Mouse (Mus musculus) embryo, embryonic 9.5 days (tissue): Measurements from ENCODE around the gene Trim62.

ENCODE experiments used
- DNase-seq: peaks from one replicate; pipeline ENCODE4 v3.0.0-alpha.2; 2017; ENCODE audit errors: extremely low spot score

The Trim62 gene

DNA sequence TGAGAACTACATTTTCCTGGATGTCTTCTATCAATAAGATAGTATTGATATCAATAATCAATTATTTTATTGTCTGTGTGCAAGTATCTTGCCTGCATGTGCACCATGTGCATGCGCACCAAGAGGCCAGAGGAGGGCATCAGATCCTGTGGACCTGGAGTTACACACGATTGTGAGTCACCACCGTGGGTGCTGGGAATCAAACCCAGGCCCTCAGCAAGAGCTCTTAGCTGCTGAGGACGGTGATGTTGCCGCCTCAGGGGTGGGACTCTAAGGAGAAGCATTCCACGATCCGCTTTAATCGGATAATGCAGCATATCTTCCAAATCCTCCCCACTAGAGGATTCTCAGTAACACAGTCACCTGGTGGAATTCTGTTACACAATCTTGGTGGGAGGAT, 2.2 kb downstream of the Trim62 start:
- DNase-seq = no peak

DNA sequence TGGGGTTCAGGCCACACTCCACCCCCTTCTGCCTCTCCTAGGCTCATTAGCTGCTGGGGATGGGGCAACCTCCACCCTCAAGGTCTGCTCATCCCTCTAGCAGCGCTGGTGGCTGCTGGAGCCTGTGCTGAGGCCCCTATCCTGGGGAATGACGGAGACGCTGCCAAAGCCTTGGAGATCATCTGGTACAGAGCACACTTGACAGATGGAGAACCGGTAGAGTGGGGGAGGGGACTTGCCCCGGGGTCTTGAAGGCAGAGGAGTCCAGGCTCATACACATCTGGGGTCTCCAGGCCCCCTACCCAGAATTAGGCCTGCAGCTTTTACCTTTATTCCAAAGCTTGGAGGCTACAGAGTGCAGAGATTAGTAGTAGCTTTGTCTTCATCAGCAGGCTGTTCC, 3.2 kb downstream of the Trim62 start:
- DNase-seq = no peak

DNA sequence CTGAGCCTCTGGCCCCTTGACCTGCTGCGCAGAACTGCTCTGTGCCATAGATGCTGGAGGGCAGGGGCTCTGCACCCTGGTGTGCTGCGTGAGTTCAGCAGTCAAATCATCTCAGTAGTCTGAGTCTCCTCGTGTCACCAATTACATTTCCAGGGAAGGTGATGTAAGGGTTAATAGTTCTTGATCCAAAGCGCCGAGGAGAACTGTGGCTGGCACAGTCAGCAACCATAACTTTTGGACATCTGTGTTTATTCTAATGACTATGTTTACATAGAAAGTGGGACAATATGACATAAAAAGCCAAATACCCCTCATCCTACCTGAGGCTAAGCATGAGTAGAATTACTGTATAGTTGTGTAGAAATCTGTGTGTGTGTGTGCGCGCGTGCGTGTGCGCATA, 3.6 kb downstream of the Trim62 start:
- no peak for DNase-seq

DNA sequence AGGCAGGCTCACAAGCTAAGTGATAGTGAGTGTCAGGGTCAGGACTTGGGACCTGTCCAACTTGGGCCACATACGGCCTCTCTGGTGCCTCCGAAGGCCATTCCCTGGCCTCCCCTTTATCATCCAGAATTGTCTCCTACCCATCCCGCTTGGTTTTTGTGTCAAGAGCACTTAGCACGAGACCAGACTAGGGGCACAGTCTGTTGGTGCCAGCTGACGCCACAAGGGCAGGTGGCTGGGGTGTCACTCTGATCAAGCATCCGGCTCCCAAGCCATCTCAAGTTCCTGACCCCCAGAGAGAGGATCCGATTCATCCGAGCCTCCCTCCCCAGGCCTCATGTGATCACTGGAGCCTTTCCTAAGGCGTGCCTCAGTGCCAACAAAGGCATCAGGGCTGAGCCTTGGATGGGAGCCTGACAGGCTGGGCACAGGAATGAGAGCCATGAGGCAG, 4.3 kb downstream of the Trim62 start:
- DNase-seq = no peak

DNA sequence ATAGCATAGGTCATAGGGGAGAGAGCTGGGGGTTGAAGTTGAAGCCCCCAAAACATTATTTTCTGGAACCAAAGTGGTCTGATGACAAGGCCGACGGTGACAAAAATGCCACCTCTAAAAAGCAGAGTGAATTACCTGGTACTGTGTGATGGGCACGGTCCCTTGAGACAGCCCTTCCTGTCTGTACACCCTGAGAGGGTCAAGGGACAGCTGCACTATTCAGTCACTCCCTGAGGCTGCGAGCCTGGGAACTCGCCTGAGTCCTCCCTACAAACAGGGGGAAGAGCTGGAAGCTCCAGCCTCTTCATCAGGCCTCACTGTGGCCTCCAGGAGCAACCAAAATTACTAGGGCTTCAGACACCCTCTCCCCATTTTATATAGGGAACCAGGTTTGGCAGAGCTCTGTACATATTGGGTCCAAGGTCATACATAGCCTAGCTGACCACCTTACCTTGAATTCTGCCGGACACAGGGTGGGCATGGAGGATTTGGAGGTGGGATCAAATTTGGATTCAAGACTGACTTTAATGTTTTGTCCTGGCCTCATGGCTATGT, 5.1 kb downstream of the Trim62 start:
- no peak for DNase-seq

DNA sequence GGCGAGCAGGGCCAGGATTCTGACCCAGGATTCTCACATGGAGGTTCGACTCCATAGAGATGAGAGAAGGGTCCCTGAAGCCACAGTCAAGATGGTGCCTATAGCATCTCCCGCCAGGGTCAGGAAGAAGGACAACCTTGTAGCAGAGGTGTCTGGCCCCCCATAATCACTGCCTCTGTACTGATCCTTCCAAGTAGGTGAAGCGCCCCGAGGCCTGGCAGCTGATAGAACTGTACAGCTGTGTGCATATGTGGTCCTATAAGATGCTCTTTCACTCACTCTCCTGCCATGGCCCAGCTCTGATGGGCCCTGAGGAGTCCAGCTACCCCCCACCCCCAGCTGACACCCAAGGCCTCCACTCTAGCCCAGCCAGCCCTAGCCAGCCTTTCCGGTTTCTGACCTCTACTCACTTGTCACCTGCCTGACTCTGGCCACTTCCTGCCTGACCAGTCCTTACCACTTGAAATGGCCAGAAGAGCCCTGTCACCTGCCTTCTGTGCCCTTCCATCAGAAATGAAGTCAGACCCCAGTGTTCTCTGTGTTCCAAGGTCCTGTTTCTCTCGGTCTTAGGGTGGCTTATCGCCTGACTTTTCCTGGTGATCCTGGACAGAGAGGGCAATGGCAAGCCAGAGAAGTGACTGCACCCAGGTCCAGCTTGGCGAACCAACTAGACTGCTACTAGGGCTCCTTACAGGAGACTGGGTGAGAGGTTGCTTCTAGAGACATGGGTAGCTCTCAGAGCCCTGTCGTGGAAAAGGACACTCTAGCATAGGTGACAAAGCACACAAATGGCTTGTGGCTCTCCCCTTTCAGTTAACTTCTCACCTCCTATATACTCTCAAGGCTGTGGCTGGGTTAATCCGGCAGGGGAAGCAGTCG, 6.6 kb downstream of the Trim62 start:
- DNase-seq = no peak

DNA sequence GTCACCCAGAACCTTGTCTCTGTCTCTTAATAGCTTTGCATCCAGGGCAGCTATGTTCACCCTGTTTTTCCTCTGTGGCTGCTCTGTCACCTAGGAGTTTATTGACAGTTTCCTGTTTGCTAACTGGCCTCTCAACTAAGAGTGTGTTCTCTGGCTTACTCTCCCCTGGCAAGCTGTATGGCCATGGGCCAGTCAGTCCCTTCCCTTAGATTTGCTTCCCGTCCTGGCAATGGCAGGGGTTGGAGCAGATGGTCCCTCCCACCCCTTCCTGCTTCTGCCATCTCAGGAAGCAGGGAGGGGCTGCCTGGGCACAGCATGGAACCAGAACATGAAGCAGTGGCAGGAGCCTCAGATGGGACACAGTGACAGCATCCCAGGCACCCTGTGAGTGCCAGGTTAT, 7.8 kb downstream of the Trim62 start:
- DNase-seq = no peak

DNA sequence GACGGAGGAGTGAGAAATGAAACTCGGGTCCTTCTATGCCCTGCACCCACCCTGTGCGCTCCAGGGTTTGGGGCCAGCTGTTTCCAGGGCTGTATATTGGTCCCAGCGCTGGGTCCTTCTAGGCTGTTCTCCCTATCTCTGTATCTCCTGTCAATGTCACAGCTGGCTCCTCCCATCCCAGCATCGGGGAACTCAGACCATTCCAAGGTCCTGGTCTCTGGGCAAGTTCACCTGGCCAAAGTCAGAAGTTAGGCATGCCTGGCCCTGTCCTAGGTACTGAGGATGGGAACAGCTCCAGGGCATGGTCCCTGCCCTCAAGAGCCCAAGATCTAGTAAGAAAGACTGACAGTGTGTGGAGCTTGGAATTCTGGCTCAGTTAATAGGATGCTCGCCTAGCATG, 8.4 kb downstream of the Trim62 start:
- no peak for DNase-seq

DNA sequence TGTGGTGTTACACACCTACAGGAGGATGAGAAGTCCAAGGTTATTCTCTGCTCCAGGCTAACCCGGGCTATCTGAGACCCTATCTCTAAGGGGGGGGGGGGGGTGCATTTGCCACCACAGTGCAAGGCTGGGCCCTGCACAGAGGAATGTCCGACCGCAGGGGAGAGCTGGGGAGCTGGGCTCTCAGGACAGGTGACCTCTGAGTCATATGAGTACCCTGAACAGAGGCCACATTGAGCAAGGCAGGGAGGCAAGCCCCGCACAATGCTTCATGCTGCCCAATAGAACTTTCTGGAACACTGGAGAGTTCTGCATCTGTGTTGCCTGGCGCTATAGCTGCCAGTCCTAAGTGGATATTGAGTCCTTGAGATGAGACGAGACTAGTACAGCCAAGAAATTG, 8.8 kb downstream of the Trim62 start:
- DNase-seq = no peak

DNA sequence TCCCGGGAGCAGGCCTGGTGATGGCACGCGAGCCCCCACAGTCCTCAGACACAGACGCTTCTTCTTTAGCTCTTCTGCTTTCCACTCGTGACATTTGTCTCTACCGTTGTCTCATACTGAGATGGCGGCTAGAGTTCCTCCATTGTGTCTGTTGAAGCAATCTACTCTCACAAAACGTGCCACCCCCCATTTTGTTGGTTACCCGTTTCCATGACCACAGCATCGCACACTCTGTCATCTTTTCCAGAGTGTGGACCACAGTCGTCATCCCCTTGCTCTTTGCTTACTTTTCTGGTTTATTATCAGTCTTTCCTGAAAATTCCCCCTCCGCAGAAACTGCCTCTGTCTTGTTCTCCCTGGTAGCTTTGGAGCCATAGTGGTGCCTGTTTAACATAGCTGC, 10.7 kb downstream of the Trim62 start:
- DNase-seq = no peak

DNA sequence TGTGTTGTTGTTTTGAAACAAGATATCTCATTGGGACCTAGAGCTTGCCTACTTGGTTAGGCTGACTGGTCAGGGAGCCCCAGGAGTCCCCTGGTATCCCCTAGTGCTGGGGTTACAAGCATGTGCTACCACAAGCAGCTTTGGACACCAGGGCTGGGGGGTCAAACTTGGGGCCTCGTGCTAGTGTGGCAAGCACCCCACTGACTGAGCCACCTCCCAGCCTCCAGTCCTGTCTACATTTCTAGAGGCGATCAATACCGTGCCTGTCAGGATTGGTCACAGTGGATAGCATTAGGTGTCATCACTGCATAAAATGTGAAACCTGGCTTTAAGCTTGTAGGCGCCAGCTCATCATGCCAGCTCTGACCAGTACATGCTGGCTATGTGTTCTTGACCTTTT, 12.5 kb downstream of the Trim62 start:
- no peak for DNase-seq

DNA sequence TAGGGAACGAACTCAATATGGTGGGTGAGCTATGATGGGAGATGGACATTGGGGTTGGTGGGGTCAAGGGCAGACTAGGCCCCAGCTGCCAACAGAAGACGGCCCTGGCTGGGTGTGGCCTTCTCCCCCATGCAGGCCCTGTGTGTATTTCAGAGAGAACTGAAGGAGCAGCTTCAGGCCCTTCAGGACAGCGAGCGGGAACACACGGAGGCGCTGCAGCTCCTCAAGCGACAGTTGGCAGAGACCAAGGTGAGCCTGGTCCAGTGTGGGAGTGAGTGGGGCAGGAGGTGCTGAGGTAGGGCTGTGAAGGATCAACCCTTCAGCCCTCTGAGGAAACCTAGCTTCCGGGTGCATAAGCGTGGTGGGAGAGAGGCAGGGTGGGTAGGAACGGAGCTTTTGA, 13.3 kb downstream of the Trim62 start:
- DNase-seq = no peak

DNA sequence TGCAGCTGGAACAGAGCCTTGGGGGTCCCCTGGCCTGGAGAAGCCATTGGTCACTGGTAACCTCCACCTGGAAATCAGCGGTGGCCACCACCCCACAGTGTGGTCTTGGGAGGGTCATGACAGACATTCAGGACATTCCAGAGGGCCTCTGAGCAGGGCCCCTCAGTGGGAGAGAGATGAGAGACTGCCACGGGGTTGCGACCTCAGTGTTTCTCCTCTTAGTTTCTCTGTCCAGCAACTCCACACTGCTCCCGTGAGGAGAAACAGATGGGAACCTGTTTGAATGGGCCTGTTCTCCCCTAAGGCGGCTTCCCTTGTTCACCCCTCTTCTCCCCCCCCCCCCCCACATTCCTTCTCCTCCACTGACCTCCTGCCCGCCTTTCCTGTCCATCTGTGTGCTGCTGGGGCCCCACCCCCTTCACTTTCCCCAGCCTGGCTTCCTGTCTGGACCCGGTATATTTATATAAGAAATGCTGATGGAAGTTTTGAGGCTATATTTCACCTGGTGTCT, 14.6 kb downstream of the Trim62 start:
- peak; percentile 69 for DNase-seq

DNA sequence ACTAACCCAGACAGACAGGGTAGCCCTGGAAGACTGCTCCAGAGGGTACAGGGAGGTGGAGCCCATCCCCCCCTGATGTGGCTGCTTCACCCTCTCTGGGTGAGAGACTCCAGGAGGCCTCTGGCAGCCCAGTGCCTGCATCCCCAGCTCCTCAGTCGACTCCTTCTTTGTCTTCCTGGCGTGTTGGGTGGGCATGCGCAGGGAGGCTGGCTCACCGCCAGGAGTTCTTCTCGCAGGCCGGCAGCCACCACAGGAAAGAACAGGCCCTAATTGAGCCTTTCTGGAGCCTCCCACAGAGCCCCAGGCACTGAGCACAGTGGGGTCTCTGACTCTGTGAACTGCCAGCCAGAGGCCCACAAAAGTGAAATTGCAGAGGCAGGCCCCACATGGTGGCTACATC, 16.0 kb downstream of the Trim62 start:
- DNase-seq = peak; percentile 68

DNA sequence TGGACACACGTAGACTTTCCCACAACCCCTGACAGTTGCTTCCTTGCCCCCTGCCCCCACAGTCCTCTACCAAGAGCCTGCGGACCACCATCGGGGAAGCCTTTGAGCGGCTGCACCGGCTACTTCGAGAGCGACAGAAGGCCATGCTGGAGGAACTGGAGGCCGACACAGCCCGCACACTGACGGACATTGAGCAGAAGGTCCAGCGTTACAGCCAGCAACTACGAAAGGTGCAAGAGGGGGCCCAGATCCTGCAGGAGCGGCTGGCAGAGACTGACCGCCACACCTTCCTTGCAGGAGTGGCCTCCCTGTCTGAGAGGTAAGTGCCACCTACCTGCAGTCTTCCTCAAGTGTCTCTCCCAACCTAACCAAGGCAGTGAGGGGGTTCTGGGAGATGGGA, 17.1 kb downstream of the Trim62 start:
- DNase-seq = no peak

DNA sequence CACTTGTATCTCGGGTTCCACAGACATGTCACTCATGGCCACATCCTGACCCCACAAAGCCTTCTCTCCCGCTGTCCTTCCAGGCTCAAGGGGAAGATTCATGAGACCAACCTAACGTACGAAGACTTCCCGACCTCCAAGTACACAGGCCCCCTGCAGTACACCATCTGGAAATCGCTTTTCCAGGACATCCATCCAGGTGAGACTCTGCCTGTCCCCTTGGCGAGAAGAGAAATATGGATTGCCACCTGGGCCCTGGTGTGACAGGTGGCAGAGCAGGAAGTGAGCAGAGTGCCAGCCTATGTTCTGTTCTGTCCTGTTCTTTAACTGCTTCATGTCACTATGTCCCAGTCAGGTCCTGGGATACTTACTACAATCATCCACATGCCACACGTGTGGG, 19.0 kb downstream of the Trim62 start:
- no peak for DNase-seq

DNA sequence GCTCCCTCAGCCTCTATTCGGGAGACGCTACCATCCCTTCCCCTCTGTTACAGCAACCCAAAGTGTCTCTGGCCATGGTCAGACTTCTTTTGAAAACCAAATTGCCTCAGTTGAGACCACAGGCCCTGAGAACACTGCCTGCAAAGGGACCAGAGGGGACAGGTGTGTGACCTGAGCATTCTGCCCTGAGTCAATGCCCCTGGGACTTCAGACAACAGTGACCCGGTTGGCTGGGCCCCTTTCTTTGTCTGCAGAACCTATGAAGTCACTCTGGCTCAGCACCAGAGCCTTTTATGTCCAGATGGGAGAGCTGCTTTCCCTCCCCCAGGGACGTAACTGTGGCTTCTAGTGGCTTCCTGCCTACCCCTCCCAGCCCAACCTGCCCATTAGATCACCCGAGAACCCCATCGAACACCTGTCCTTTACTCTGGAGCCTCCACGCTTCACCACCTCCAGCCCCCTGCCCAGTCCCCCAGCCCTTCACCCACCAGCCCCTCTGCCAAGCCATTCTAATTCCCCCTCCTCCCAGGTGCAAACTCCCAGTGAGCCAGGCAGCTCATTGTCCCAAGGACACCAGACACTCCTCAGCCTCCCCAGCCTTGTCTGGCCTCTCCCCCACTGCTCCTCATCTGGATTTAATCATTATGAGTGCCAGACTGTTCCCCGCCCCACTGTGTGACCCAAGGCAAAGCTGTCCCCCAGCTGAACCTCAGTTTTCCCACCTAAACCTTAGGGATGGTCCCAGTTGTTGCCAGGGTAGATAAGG, 20.8 kb downstream of the Trim62 start:
- DNase-seq = peak; percentile 64

DNA sequence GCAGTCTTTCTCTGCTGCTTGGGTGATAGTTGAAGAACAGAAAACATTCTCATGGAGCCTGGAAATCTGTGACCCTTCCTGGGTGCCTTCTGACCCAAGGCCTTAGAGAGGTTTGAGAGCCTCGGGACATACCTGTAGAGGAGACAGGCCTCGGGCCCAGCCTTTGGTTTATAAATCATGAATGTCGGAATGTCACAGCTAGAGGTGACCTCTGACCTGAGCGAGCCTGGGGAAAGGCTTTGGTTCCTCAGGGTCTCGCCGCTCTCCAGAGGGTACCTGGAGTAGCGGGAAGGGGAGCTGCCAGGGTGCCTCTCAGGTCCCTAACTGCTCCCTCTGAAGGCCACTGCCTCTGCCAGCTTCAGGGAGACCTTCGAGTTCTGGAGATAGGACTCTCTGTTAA, 21.9 kb downstream of the Trim62 start:
- DNase-seq = peak; percentile 51

DNA sequence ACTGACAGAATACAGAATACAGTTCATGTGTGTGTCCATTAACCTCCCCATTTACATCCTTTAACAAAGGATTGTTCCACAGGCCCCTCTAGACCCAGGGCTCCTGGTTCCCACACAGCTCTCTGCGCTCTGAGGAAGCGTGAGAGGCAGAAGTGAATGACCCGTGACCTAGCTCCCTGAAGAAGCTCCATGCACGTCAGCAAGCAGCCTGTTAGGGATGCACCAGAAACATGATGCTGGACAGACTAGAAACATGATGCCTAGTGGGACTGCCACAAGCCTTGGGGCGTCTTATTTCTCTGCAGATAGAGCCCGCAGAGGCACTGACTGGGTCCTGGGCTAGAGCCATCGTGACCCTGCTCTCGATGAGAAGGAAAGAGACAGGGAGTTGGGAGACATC, 23.4 kb downstream of the Trim62 start:
- DNase-seq = no peak

DNA sequence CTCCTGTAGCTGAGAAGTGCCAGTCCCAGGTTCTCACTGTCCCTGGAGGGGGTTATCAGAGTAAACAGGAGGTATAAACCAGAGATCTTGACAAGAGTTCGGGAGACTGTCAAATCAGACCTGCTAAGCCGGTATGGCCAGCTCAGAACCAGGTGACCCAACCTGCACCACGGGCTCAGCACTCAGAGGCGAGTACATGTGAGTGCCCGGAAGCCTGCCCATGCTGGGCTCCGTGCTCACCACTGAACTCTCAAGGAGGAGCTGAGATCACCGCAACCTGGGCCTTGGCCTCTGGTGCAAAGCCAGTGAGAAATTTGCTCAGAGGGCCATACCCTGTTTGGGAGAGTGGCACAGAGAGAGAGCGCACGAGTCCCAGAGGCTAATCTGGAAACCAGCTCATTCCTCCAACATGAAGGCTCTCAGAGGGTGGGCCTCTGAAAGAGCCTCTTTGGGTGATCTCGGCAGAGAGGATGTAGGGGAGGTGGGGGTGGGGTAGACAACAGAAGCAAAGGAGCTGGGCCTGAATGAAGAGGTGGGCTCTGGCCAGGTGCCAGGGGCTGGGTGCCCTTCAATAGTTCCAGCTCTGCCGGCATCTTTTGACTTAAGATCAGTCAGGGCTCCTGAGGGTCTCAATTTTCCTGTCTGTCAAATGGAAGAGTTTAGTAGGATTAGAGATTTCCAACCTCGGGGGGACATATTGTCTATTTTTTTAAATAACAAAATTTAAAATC, 24.0 kb downstream of the Trim62 start:
- no peak for DNase-seq

DNA sequence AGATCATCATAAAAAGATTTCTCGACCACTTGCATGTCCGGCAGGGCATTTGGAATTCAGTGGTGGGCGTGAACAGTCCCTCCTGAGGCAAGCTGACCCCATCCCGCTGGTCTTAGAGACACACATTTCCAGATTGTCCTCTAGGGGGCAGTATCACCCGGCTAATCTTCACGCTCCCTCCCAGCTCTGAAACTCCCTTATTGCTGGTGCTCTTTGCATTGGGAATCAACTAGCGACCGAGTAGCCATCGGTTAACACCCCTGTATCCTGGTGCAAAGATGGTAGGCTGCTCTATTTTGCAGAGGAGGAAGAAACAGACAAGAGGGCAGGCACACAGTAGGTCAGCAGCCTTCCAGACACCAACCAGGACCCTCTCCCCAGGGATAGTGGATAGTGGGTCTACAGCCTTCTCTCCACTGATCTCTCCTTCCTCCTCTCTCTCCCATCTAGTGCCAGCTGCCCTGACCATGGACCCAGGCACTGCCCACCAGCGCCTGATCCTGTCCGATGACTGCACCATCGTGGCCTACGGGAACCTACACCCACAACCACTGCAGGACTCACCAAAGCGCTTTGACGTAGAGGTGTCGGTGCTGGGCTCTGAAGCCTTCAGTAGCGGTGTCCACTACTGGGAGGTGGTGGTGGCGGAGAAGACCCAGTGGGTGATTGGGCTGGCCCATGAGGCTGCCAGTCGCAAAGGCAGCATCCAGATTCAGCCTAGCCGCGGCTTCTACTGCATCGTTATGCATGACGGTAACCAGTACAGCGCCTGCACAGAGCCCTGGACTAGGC, 25.4 kb downstream of the Trim62 start:
- peak; percentile 69 for DNase-seq
